Mouse (Mus musculus) adrenal gland, adult (tissue): Measurements from ENCODE around the gene Phxr2.
"Not testable (repeated sequence)": the region's sequence is repeated elsewhere in the genome, so short reads cannot be mapped to it uniquely, and the experiment has no call there.

Experiments
- DNase-seq, 2 experiments: peaks; one replicate each; pipeline ENCODE4 v3.0.0; 2022 to 2023; ENCODE audit warnings: low spot score in 1 of 2; ENCODE audit not compliant: inconsistent age in 2 of 2

Phxr2 gene

DNA sequence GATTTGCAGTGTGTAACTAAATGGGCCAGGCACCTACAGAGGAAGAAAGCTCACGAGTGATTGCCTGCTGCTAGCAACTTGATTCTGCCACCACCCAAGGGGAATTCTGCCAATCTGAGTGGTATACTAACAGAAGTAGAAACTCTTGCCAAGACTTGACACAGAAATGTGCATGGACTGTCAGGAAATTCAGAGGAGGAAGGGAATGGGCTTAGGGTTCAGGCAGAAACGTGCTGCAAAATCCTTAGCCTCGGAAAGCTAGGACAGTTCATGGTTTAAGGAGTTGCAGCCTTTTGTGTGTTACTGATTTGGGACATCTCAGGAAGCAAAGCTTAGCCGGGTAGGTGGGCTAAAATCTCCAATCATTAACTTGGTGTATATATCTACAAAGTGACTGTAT, at the start of gene Phxr2:
TSS of gene Phxr2 (minus strand) at position 101 of the 400 bp plus-strand sequence.
- no peak for DNase-seq

- no peak for DNase-seq
Observed at GRCm38 (mm10) chr10:99172906-99173507, 46.9 kb upstream of the Phxr2 start.

GRCm38 (mm10) chr10:99171961-99172497, 45.9 kb upstream of the Phxr2 start:
- DNase-seq: peak; percentile 56 to 77

DNA sequence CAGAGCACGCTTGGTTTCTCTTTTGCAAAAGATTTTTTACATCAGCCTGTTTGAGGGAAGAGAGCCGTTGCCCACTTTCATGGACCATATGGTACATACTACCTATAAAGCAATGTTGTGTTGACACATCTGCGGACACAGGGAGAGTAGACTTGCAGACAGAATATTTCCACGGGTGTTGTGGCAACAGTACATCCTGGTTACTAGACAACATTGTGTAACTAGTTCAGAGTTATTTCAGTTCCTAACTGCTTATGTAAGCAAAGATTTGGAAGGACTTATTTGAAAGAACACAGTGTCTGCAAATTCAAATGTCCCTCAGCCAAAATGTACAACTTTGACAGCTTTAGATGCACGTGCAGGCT, 43.6 kb upstream of the Phxr2 start:
- DNase-seq: peak in 1 of 2 experiments; percentile 65

DNA sequence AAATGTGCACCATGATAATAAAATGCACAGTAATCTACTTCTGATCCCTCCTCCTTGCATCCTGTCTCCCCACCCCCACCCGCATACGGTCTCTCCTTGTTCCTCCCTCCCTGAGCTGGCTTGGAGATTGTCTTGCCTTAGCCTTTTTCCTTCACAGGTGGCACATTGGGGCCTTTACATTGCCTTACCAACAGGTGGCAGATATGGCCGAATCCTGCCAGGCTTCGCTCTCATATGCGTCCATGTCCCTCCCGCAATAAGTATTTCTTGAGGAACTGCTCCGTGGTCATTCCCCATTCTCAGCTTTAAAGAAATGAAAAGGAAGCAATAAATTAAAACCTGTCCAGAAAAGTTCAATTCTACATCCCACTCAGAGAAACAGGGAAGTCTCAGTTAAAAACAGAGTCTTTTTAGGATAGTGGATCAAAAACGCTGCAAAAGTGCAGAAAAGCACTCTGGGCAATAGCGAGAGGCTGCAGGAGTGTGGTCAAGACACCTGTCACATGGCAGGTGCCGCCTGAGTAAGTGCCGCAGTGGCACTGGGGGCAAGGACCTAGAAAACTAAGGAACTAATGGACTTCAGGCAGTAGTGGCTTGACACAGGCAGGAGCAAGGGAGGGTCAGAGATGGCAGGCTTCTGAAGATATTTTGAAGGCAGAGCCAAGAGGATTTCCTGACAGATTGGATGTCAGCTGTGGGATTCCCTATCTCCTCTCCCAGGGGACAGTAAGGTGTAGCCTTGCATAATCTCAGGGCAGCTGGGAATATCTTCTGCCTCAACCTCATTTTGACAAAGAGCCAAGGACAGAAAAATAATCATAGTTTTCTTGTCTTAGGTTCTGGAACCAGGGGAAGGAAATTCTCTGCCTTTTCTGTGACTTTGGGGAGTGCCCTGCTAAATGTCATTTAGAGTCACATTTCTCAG, 43.0 kb upstream of the Phxr2 start:
- peak in 1 of 2 experiments; percentile 71 for DNase-seq

GRCm38 (mm10) chr10:99168404-99168803, 42.3 kb upstream of the Phxr2 start:
- no peak for DNase-seq

DNA sequence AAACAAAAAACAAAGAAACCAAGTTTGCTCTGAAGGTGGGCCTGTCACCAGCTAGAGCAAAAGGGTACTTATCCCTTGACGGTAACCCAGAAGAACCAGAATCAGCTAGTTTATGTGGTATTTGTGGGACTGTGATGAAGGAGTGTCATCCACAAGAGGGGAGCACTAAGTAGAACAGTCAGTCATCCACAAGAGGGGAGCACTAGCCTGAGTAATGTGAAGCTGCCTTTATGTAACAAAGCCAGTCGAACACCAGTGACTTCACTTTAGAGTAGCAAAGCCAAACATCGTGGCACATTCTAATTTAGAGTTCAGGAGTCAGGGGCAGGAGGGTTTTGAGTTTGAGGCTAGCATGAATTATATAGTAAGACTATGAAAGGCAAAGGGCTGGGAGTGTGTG, 40.3 kb upstream of the Phxr2 start:
- peak in 1 of 2 experiments; percentile 67 for DNase-seq

DNA sequence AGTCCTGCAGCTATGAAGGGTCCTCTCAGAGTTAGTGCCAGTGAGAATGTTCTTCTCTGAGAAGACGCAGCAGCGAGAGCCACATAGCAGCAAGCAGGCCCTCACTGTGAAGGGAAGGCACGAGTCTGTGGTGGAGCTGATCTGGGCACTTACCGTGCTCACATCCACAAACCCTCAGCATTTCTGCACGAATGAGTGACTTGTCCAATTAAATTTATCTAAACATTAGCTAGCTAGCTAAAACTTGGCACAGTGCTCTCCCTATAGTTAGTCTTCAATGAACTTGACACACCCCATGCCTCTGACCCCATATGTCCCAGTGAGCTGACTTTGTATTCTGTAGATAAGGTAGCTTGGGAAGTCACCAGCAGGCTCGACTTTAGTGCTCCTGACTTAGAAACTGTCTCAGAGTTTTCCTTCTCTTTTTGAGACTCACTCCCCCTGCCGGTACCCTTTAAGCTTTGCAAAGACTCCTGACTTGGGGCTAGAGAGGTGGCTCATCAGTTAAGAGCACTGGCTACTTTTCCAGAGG, 39.7 kb upstream of the Phxr2 start:
- no peak for DNase-seq

DNA sequence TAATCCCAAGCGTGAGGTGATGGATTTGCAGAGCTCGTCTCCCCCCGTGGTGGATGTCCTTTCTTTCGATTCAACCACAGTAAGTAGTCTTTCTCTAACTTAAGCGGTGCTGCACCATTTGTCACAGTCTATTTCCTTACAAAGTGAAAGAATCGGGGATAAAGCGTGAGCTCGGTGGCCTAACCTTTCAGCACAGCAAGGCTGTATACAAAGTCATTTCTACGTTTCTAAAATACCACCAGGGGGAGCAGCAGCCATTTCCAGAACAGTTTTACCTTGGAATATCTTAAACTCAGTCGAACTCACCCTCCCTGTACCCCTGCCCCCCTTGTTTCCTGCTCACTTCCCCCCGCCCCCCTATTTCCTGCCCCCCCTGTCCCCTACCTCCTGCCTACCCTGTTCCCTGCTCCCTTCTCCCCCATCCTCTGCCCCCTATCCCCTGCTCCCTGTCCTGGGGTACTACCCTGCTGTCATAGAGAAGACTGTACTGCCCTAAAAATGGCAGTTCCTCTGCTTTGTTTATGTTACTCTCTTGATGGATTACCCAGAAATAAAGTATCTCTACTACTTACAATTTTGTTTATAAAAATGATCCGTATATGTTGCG, 38.8 kb upstream of the Phxr2 start:
- DNase-seq: peak in 1 of 2 experiments; percentile 74

DNA sequence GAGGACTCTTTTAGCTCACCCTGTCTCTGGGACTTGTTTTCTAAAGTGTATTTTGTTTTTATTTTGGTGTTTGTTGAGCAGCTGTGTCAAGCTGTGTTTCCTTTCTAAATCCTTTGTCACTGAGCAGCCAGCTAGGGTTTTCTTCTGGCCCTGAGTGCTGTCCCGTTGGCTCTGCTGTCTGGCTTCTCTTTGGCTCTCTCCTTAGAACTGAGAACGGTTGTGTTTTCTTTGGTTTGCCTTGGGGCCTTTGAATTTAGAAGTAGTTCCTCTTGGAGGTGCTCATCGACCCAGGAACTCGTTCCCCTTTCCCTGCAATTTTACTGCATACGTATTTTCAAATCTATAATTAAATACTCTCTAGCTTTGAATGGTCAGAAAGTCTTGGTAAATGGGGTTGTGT, 36.9 kb upstream of the Phxr2 start:
- no peak for DNase-seq

- peak; percentile 36 to 81 for DNase-seq
Observed at GRCm38 (mm10) chr10:99161987-99162582, 36.0 kb upstream of the Phxr2 start.

DNA sequence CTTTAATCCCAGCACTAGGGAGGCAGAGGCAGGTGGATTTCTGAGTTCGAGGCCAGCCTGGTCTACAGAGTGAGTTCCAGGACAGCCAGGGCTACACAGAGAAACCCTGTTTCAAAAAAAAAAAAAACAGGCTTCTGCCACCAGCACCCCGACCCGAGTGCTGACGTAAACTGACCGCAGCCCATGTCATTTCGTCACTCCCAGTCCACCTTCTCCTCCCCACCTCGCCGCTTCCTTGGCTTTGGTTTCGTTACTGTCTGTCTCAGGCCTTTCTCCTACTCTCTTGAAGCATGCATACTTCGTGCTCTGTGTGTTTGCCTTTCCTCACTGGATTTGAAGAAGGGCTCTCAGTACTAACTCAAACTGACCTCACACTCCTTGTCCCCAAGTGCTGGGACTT, 31.6 kb upstream of the Phxr2 start:
- not testable (repeated sequence) for DNase-seq

DNA sequence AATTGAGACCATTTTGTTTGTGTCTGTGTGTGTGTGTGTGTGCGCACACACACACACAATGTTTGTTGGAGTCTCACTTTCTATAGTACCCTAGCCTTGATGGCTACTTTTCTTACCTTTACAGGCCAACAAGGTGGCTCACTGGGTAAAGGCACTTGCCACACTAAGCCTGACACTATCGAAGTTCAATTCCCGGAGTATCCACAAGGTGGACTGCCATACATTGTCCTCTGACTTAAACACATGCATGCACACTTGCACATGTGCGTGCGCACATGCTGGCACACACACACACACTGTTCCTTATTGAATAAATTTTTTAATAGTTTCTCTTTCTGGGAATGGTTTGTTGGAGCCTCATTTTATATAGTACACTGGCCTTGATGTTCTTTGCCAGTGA, 30.7 kb upstream of the Phxr2 start:
- no peak for DNase-seq

- DNase-seq: no peak
Observed at GRCm38 (mm10) chr10:99154635-99155034, 28.5 kb upstream of the Phxr2 start.

GRCm38 (mm10) chr10:99152063-99152462, 25.9 kb upstream of the Phxr2 start:
- DNase-seq: peak in 1 of 2 experiments; percentile 66

DNA sequence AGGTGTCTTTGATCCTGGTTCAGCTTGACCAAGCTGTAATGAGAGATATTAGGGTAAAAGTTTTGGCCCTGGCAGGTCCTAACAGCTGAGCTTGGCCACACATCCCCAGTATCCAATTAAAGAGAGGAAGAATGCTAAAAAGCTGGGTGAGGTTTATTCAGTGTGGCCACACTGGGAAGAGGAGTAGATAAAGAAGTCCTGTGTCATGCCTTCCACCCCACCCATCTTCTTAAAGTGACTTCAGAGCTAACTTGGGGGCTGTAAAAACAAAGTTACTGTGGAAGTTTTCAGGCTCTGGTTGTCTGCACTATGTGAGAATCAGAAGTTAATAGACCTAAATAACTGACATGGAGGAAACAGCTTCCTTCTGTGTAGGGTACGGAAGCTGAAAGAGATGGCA, 25.5 kb upstream of the Phxr2 start:
- no peak for DNase-seq

- DNase-seq: no peak
Observed at GRCm38 (mm10) chr10:99150016-99150415, 23.9 kb upstream of the Phxr2 start.

- no peak for DNase-seq
Observed at GRCm38 (mm10) chr10:99146596-99146995, 20.5 kb upstream of the Phxr2 start.

DNA sequence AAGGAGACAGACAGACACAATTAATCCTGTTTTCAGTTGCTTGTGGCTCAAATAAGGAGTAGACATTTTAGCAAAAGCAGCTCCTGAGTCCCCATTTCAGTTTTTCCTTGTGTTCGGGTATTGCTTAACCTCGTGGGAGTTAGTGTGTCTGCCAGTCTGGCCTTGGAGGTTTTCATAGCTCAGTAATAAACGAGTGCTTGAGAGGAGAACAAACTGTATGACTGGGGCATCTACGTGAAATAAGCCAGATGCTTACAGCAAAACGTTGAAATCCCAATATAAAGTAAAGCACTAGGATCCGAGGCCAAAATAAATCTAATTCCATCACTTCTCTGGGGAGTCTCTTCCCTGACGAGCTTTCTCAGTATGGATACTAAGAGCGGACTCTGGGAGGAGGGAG, 19.5 kb upstream of the Phxr2 start:
- no peak for DNase-seq

GRCm38 (mm10) chr10:99136337-99136736, 10.2 kb upstream of the Phxr2 start:
- peak; percentile 41 to 65 for DNase-seq

- no peak for DNase-seq
Observed at GRCm38 (mm10) chr10:99133321-99133875, 7.3 kb upstream of the Phxr2 start.
